Mouse (Mus musculus) A20 (cell line): ENCODE data around the gene Ropn1.
A peak's percentile ranks its signal among the peaks of the same experiment; 100 is the strongest.

Experiments used
- DNase-seq: peaks from one replicate; pipeline ENCODE4 v3.0.0-alpha.2; 2011; ENCODE audit warnings: low read depth, low spot score

Gene Ropn1

DNA sequence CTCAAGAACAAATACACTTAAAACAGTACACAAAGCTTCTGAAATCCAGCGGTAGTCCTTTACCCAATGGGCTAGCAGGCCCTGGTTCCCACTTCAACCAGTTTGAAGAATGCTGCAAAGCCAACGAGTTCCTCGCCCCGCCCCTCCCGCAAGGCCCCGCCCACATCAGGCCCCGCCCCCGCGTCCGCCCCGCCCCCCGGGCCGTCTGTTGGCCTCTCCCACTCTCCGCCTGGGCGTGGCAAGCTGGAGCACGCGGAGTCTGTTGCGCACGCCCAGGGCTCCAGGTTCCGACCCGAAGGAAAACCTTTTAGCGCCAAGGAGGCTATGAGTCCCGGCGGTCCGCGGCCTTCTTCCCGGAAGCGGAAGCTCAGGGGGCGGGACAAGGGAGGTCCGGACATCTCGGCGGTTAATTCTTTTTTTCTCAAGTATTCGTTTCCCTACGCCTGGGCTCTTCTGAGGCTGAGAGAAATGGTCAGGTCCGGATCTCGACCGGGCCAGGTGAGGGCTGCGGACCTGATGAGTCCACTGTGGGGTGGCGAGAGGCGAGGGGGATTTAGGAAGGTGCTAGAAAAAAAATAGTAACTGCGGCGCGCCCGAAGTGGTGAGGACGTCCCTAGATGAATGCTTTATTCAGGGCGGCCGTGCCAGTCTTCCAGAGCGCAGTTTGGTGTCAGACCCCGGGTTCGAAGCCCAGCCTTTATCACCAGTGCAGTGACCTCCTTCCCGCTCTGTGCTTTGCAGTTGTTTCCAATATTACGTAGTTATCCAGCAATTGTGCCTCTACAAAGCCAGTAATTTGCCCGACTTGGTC is 40.8 kb downstream of the Ropn1 start, which contains the start of gene Ccdc14:
TSS of gene Ccdc14 (plus strand) at position 283 of the 811 bp plus-strand sequence.
- peak; percentile 92 for DNase-seq

DNA sequence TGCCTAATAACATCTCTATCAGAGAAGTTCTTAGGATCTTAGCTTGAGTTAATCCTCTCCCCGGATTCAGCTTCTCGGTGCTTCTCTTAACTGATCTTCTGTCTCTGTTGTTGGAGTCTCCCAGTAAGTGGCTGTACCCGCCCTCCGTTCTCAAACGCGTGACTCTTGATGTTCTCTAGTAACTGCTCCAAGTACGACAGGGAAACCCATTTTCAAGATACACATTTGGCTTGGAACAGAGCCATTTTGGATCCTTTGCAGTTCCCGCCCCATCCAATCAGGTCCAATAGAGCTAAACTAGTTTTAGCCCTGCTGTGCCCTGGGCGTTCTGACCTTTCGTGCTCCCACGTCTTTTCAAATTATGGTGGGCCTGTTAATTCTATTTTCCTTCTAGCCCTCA is 41.4 kb downstream of the Ropn1 start:
- DNase-seq, result no peak

DNA sequence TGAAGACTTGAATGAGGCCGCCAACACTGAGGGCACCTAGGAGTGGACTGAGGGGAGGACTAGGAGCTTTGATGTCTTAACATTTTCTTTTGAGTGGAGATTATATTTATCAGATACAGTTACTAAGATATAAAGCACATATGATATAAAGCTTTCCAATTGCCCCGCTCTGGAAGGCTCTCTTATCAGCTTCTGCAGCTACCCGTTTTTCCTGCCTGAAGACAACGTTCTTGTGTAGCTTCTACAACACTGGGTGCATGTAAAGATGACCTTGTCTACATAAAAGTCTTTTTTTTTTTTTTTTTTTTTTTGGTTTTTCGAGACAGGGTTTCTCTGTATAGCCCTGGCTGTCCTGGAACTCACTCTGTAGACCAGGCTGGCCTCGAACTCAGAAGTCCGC is 44.8 kb downstream of the Ropn1 start:
- DNase-seq, result no peak

DNA sequence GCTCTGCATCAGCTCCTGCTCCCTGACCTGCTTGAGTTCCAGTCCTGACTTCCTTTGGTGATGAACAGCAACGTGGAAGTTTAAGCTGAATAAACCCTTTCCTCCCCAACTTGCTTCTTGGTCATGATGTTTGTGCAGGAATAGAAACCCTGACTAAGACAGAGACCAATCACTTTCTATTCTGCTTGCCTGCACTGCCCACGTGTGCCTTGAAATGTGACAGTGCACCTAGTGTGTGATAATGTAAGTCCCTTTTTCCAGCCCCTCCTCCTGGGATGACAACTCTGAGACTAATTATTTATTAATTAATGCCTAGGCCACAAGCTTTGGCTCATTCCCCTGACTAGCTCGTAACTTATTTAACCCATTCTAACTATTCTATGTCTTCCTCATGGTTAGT is 49.0 kb downstream of the Ropn1 start:
- peak; percentile 24 for DNase-seq

DNA sequence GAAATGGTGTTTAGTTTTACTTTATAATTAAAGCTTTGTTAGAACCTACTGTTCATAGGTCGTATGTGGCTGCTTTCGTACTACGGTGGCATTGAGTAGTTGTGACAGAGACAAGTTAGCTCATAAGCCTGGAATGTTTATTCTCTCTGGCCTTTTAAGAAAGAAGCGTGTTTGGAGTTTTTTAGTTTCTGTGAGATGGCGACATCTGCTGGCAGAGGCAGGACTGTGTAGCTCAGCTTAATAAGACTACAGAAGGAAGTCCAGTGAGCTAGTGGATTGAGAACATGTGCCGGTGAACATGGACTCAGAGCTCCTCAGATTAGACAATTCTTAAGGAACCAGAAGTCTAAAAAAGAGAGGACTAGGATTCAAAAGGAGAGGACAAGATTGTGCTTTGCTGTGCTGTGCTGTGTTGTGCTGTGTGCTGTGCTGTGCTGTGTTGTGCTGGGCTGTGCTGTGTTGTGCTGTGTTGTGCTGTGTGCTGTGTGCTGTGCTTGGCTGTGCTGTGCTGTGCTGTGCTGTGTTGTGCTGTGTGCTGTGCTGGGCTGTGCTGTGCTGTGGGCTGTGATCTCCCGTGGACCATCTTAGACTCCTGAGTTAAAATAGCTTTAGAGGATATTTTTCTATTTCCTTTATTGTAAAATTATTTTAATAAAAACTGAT is 50.6 kb downstream of the Ropn1 start:
- DNase-seq, result peak; percentile 74

DNA sequence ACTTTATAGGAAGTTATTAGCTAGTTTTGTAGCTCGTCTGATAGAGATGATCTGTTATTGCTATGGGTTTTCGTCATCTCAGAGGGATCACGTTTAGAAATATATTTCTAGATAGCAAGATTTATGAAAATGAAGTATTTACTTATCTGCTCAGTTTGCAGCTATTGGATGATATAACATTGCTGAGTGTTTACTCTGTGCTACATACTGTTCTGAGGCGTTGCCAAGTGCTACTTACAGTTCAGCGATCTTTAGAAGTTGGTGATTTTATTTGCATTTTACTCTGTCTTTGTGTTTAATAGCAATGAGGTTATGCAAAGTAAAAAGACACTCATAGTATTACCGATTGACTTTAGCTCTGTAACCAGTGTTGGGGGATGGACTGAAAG is 51.1 kb downstream of the Ropn1 start:
- no peak for DNase-seq

DNA sequence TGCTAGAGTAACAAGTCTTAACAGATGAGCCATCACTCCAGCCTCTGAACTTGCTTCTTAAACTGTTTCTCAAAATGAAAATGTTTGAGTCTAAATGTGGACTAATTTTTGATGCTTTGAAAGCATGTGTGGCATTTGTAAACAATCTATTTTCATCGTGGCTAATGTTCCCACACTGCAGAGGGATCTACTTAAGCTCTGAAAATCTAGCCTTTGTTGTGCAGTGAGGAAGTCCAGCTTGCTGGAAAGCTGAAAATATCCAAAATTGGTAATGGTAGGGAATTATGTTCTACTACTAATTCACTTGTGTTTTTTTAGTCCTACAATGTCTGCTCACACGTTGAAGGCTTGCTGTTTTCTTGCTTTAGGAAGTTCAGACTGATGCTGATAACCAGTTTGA is 56.3 kb downstream of the Ropn1 start:
- DNase-seq, result no peak

DNA sequence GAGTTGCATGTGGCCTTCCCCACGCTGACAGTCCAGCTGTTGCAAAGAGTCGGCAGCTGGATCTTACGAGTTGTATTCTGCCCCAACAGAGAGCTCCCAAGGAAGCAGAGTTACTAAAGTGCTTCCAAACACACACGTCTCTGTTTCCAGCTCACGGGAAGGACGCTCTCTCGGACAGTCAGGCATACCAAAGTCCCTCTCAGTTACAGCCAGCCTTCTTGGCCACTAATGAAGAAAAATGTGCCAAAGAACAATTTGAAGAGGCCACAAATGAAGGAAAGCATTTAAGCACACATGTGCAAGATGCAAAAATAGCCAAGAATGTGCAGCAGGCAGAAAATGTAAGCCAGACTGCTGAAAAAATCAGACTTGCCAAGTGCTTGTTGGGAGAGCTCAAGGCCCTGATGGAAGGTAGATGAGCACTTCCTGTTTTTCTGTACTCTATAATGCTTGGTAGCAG is 56.8 kb downstream of the Ropn1 start:
- DNase-seq, result no peak

DNA sequence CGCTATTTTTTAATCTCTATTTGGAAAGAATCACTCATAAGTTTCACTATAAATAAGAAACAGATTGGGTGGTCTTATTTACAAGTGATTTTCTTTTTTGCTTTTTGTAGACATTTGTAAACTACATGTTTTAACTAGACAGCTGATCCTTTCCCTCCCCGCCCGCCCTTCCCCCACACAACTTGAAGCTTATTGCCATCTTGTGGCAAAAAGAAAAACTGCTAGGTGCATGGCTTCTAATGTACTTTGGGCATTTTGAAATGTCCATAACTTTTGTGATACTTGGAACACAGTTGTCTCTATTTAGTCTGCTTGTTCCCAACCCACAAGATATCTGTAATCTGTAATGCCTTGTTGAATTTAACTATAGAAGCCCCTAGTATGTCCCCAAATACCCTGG is 61.8 kb downstream of the Ropn1 start:
- peak; percentile 50 for DNase-seq

DNA sequence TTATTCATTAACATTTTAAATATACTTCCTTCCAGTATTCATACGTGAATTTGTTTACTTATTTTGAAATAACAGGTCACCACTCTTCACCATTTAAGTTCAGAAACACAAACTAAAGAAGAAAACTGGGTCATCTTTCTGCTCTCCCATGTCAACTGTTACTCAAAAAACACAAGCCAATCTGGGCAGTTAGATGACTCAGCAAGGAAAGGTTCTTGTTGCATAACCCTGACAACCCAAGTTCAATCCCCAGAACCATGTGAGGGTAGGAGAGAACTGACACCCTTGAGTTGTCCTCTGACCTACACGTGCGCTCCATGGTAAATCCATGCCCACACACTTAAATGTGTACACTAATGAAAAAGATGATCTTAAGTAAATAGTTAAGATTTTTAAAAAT is 75.4 kb downstream of the Ropn1 start:
- DNase-seq, result no peak
